ENCODE assay signal across 8 mouse cellular contexts in genomic region chr6:90368976-90369724, GRCm38 (mm10). TPM values are rescaled to one million over a fixed set of nuclear protein-coding genes. Genes with fewer than 3 reads are reported as not detected.
DNase-seq lines count a peak whose midpoint lies in the region; ATAC-seq and TF ChIP-seq lines count a peak whose summit lies in the region.

Gene Zxdc, plus strand, starts transcription at chr6:90369492.

- ATAC-seq in embryonic facial prominence, embryonic 13.5 days (ENCODE audit: insufficient number of reproducible peaks, insufficient read depth, low FRiP score, low TSS enrichment, low read depth), result peak; percentile 93
- peak; percentile 96 for ATAC-seq in limb, embryonic 12.5 days (ENCODE audit: insufficient number of reproducible peaks, insufficient read depth, low FRiP score, low TSS enrichment, low read depth)
- ATAC-seq in midbrain, embryonic 15.5 days (replicated peaks), result peak; percentile 97

- H3K4me1 ChIP-seq in embryonic facial prominence, embryonic 13.5 days, result peaks cover 28% of the 10 kb centered on the region
- peaks cover 20% of the 10 kb centered on the region for H3K4me1 ChIP-seq in kidney, adult 2 months (ENCODE audit: control insufficient read depth, insufficient read depth, low read length)
- H3K4me1 ChIP-seq in limb, embryonic 12.5 days (replicated peaks), result peaks cover 15% of the 10 kb centered on the region
- peaks cover 34% of the 10 kb centered on the region for H3K4me1 ChIP-seq in midbrain, embryonic 15.5 days
- peaks cover 10% of the 10 kb centered on the region; the same call in 1 of the 2 replicates for H3K4me1 ChIP-seq in spleen, adult 2 months (ENCODE audit: control insufficient read depth, insufficient read depth, insufficient read length)

- peaks cover 17% of the 10 kb centered on the region for H3K36me3 ChIP-seq in embryonic facial prominence, embryonic 13.5 days
- peaks cover 4% of the 10 kb centered on the region; the same call in 1 of the 2 replicates for H3K36me3 ChIP-seq in kidney, adult 2 months (ENCODE audit: control insufficient read depth, insufficient read depth, low read length)
- H3K36me3 ChIP-seq in limb, embryonic 12.5 days, result peaks cover 12% of the 10 kb centered on the region
- peaks cover 12% of the 10 kb centered on the region; the same call in 1 of the 2 replicates for H3K36me3 ChIP-seq in midbrain, embryonic 15.5 days (replicated peaks)
- peaks cover 8% of the 10 kb centered on the region for H3K36me3 ChIP-seq in spleen, adult 2 months (ENCODE audit: control insufficient read depth, insufficient read depth, low read length)

- H3K9ac ChIP-seq in embryonic facial prominence, embryonic 13.5 days, result peak within 1 kb of the TSS; percentile 88
- peak within 1 kb of the TSS; percentile 80 for H3K9ac ChIP-seq in limb, embryonic 12.5 days (replicated peaks)
- H3K9ac ChIP-seq in midbrain, embryonic 15.5 days, result peak within 1 kb of the TSS; percentile 96

- TF ChIP-seq POLR2A in kidney, adult 2 months (IDR thresholded peaks at IDR 0.05; ENCODE audit: low read depth, low read length), result peak; percentile 65
- peak; percentile 53 for TF ChIP-seq POLR2A in spleen, adult 2 months (IDR thresholded peaks at IDR 0.05; ENCODE audit: low read depth, low read length)

- DNase-seq in 3134 (ENCODE audit: extremely low read depth, insufficient read length, low spot score), result peak; percentile 96
- peak; percentile 100 for DNase-seq in adrenal gland, postnatal 36 days
- DNase-seq in heart, adult 18-20 months, result peak; percentile 100
- DNase-seq in kidney, adult 2 months, result peak; percentile 100
- peak; percentile 86 to 98 for DNase-seq in spleen, adult 2 months (ENCODE audit: low read depth in 1 of 2, low spot score in 2 of 2)

- H3K4me2 ChIP-seq in embryonic facial prominence, embryonic 13.5 days, result peak within 1 kb of the TSS; percentile 98
- H3K4me2 ChIP-seq in limb, embryonic 12.5 days, result peak within 1 kb of the TSS; percentile 98
- H3K4me2 ChIP-seq in midbrain, embryonic 15.5 days, result peak within 1 kb of the TSS; percentile 98

- H3K9me3 ChIP-seq in embryonic facial prominence, embryonic 13.5 days, result no peaks in the 10 kb centered on the region
- H3K9me3 ChIP-seq in limb, embryonic 12.5 days, result no peaks in the 10 kb centered on the region
- H3K9me3 ChIP-seq in midbrain, embryonic 15.5 days, result no peaks in the 10 kb centered on the region

- TF ChIP-seq CTCF in kidney, adult 2 months (conservative IDR thresholded peaks at IDR 0.05; ENCODE audit: insufficient read depth, insufficient read length, low read depth, low read length), result no peak
- no peak for TF ChIP-seq CTCF in spleen, adult 2 months (IDR thresholded peaks at IDR 0.05; ENCODE audit: extremely low read depth, insufficient read depth, insufficient read length, insufficient replicate concordance)

- H3K4me3 ChIP-seq in embryonic facial prominence, embryonic 13.5 days, result peak within 1 kb of the TSS; percentile 96
- H3K4me3 ChIP-seq in kidney, adult 2 months (ENCODE audit: insufficient read depth, low read depth, low read length), result peak within 1 kb of the TSS; percentile 72
- peak within 1 kb of the TSS; percentile 96 for H3K4me3 ChIP-seq in limb, embryonic 12.5 days (replicated peaks)
- H3K4me3 ChIP-seq in midbrain, embryonic 15.5 days, result peak within 1 kb of the TSS; percentile 97
- peak within 1 kb of the TSS; percentile 74 for H3K4me3 ChIP-seq in spleen, adult 2 months (ENCODE audit: extremely low read depth, insufficient read depth, insufficient read length)

- H3K27ac ChIP-seq in embryonic facial prominence, embryonic 13.5 days, result peak within 1 kb of the TSS; percentile 74
- H3K27ac ChIP-seq in kidney, adult 2 months (ENCODE audit: insufficient read depth, low read depth, low read length), result peak within 1 kb of the TSS; percentile 68
- H3K27ac ChIP-seq in limb, embryonic 12.5 days, result peak within 1 kb of the TSS; percentile 68; the same call in 1 of the 2 replicates
- peak within 1 kb of the TSS; percentile 91 for H3K27ac ChIP-seq in midbrain, embryonic 15.5 days
- H3K27ac ChIP-seq in spleen, adult 2 months (ENCODE audit: insufficient read depth, low read length), result peak within 1 kb of the TSS; percentile 66; the same call in 1 of the 2 replicates

- H3K27me3 ChIP-seq in embryonic facial prominence, embryonic 13.5 days, result no peaks in the 10 kb centered on the region
- H3K27me3 ChIP-seq in kidney, adult 2 months (replicated peaks; ENCODE audit: control insufficient read depth, insufficient read depth, low read length), result no peaks in the 10 kb centered on the region
- no peaks in the 10 kb centered on the region for H3K27me3 ChIP-seq in limb, embryonic 12.5 days
- H3K27me3 ChIP-seq in midbrain, embryonic 15.5 days (replicated peaks), result 0 out of 2 replicates have a peak, but pooled peaks cover 2% of the 10 kb centered on the region
- no peaks in the 10 kb centered on the region for H3K27me3 ChIP-seq in spleen, adult 2 months (ENCODE audit: control insufficient read depth, insufficient read depth, low read length)

- WGBS in embryonic facial prominence, embryonic 13.5 days, result 6% methylated on average over 41 of the region's 41 CpGs
- WGBS in kidney, adult 2 months, result 7% methylated on average over 40 of the region's 41 CpGs
- 7% methylated on average over 41 of the region's 41 CpGs for WGBS in limb, embryonic 12.5 days
- 7% methylated on average over 39 of the region's 41 CpGs for WGBS in midbrain, embryonic 15.5 days
- WGBS in spleen, adult 2 months, result 8% methylated on average over 41 of the region's 41 CpGs

RNA-seq across cellular contexts. Expression of gene Zxdc, which starts in this region (rescaled TPM):
- total RNA-seq in adrenal gland, postnatal 36 days (2021), result 10 to 100 TPM; 25.1 to 33.2 TPM
- polyA plus RNA-seq in embryonic facial prominence, embryonic 13.5 days (2015; fragmentation: Nextera tagmentation; extraction: Ambion mirVana), result 8.2 and 8.9 TPM in 2 replicates
- total RNA-seq in heart, adult 18-20 months (2021), result 10 to 100 TPM; 14.0 to 14.3 TPM
- 12.6 and 17.9 TPM in 2 replicates for polyA plus RNA-seq in kidney, adult 2 months (2012; rRNA removed)
- polyA plus RNA-seq in limb, embryonic 12.5 days (2016; fragmentation: Nextera tagmentation; extraction: Ambion mirVana), result 9.9 and 12.1 TPM in 2 replicates
- polyA plus RNA-seq in midbrain, embryonic 15.5 days (2015; fragmentation: Nextera tagmentation; extraction: Ambion mirVana), result 11.6 and 12.7 TPM in 2 replicates
- polyA plus RNA-seq in spleen, adult 2 months (2012; rRNA removed), result 15.6 and 24.6 TPM in 2 replicates

Comparison
In these comparisons a context has a peak if more than half of its experiments do, and no peak if none do; other contexts are left out.
1. Peak in every context shown above with its lines: DNase-seq, ATAC-seq, H3K4me3 ChIP-seq and H3K27ac ChIP-seq.